Comparison of ENCODE assay signal across 8 mouse cellular contexts in the genomic region with DNA sequence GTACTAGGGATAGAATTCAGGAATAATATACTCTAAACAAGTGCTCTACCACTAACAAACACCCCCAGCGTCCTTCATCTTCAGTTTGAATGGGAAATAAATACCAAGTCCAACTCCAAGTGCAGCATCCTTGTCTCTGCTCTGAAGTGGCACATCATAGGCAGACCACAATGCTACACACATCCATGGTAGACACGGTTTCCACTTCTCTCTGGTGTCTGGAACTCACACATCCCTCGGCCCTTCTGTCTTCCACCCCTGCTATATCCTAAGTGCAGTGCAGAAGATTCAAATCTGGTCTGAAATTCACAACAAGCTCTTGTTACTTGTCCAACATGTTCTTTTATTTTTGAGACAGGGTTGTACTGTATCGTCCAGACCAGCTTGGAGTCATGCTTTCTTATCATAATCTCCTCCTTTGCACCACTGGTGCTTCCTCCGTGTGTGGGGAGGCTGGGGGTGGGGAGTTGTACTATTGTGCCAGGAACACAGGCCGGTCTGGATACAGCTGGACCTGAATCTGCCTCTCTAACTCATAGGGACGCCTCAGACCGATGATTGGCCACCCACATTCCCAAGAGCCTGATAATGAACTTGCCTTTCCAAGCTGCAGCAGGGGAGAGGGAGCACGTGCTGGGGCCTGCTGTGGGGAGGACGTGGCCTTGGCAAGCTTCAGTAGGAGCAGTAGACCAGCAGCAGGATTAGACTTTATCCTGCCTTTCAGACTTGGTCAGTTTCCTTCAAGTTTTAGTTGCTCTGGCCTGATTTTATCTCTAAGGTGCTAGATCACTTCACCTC.
DNase-seq lines count a peak whose midpoint lies in the region; ATAC-seq and TF ChIP-seq lines count a peak whose summit lies in the region.

No protein-coding gene starts in this region.

- H3K27me3 ChIP-seq in heart, embryonic 12.5 days (replicated peaks) = no peaks in the 10 kb centered on the region
- H3K27me3 ChIP-seq in kidney, postnatal 0 days (ENCODE audit: insufficient read depth, low read length) = no peaks in the 10 kb centered on the region
- H3K27me3 ChIP-seq in thymus, adult 2 months (ENCODE audit: control insufficient read depth, insufficient read depth, low read length) = no peaks in the 10 kb centered on the region

- H3K9ac ChIP-seq in heart, embryonic 12.5 days = no peak overlapping the region
- H3K9ac ChIP-seq in kidney, postnatal 0 days (ENCODE audit: low read depth, low read length) = no peak overlapping the region

- H3K9me3 ChIP-seq in heart, embryonic 12.5 days (replicated peaks) = no peaks in the 10 kb centered on the region
- H3K9me3 ChIP-seq in kidney, postnatal 0 days (replicated peaks; ENCODE audit: low read length) = no peaks in the 10 kb centered on the region

- H3K4me1 ChIP-seq in heart, embryonic 12.5 days (replicated peaks) = peaks cover 20% of the 10 kb centered on the region
- no peaks in the 10 kb centered on the region for H3K4me1 ChIP-seq in kidney, postnatal 0 days (replicated peaks; ENCODE audit: insufficient read depth, low read length)
- no peaks in the 10 kb centered on the region for H3K4me1 ChIP-seq in thymus, adult 2 months (replicated peaks; ENCODE audit: control insufficient read depth, insufficient read depth, low read length)

- peak; percentile 8 to 30 for DNase-seq in urinary bladder, adult 18-20 months (ENCODE audit: low spot score in 2 of 2)
- no peak for DNase-seq in urinary bladder, adult 2 months (ENCODE audit: low spot score)
- DNase-seq in kidney, postnatal 0 days (ENCODE audit: low spot score) = peak; percentile 30
- DNase-seq in urinary bladder, postnatal 36 days (ENCODE audit: low spot score in 2 of 2) = peak; percentile 7 to 45
- no peak for DNase-seq in thymus, adult 2 months
- DNase-seq in natural killer cell, adult 2 months (ENCODE audit: low spot score in 2 of 2) = no peak
- no peak for DNase-seq in cerebellum, adult 11-12 months

- no peak overlapping the region for H3K4me3 ChIP-seq in heart, embryonic 12.5 days
- no peak overlapping the region for H3K4me3 ChIP-seq in kidney, postnatal 0 days (replicated peaks; ENCODE audit: low read depth, low read length)
- H3K4me3 ChIP-seq in thymus, adult 2 months (ENCODE audit: control insufficient read depth, insufficient read depth, low read length) = no peak overlapping the region

- no peak for TF ChIP-seq POLR2A in thymus, adult 2 months (IDR thresholded peaks at IDR 0.05; ENCODE audit: control insufficient read depth, extremely low read depth, insufficient read depth, low read length, poor library complexity)

- no peak for TF ChIP-seq CTCF in kidney, postnatal 0 days (IDR thresholded peaks at IDR 0.05; ENCODE audit: low read depth)
- TF ChIP-seq CTCF in thymus, adult 2 months (IDR thresholded peaks at IDR 0.05; ENCODE audit: borderline replicate concordance, control insufficient read depth, extremely low read depth, insufficient read depth, low read length, poor library complexity) = no peak

- H3K36me3 ChIP-seq in heart, embryonic 12.5 days = no peaks in the 10 kb centered on the region
- H3K36me3 ChIP-seq in kidney, postnatal 0 days (ENCODE audit: insufficient read depth, low read length) = no peaks in the 10 kb centered on the region
- no peaks in the 10 kb centered on the region for H3K36me3 ChIP-seq in thymus, adult 2 months (ENCODE audit: control insufficient read depth, insufficient read depth, low read length)

- ATAC-seq in heart, embryonic 12.5 days (ENCODE audit: insufficient number of reproducible peaks, low FRiP score) = peak; percentile 59; the same call in 1 of the 2 replicates
- ATAC-seq in kidney, postnatal 0 days (replicated peaks; ENCODE audit: low FRiP score, low read depth) = no peak

- no peak overlapping the region for H3K4me2 ChIP-seq in heart, embryonic 12.5 days
- no peak overlapping the region for H3K4me2 ChIP-seq in kidney, postnatal 0 days (ENCODE audit: low read length)

- WGBS in heart, embryonic 12.5 days = 30% methylated on average over 10 of the region's 10 CpGs
- 52% methylated on average over 10 of the region's 10 CpGs for WGBS in kidney, postnatal 0 days
- WGBS in thymus, adult 2 months = 83% methylated on average over 10 of the region's 10 CpGs

- no peak overlapping the region for H3K27ac ChIP-seq in heart, embryonic 12.5 days (ENCODE audit: poor library complexity, severe bottlenecking)
- H3K27ac ChIP-seq in kidney, postnatal 0 days = no peak overlapping the region
- no peak overlapping the region for H3K27ac ChIP-seq in thymus, adult 2 months (ENCODE audit: control insufficient read depth, insufficient read depth, low read length)

Comparison
In these comparisons a context has a peak if more than half of its experiments do, and no peak if none do; other contexts are left out.
1. DNase-seq: peak in urinary bladder, adult 18-20 months (2 of 2), kidney, postnatal 0 days (single experiment) and urinary bladder, postnatal 36 days (2 of 2); none in urinary bladder, adult 2 months (single experiment), thymus, adult 2 months (single experiment), natural killer cell, adult 2 months (0 of 2) and cerebellum, adult 11-12 months (single experiment).